Mouse (Mus musculus) kidney, adult 2 months (tissue): ENCODE measurements around the gene Cacna2d1.

Experiments used
- CTCF ChIP-seq: fragments of 200-500 bp; conservative IDR thresholded peaks from 2 replicates; pipeline ENCODE4 v1.5.1; 2011; ENCODE audit warnings: low read depth, mild to moderate bottlenecking, control low read depth, low read length, moderate library complexity, mixed read lengths; ENCODE audit not compliant: insufficient read depth, insufficient read length
- POLR2A ChIP-seq: fragments of 200-500 bp; IDR thresholded peaks from one replicate; pipeline ENCODE4 v1.6.1; 2011; ENCODE audit warnings: low read depth, low read length, control low read depth

DNA sequence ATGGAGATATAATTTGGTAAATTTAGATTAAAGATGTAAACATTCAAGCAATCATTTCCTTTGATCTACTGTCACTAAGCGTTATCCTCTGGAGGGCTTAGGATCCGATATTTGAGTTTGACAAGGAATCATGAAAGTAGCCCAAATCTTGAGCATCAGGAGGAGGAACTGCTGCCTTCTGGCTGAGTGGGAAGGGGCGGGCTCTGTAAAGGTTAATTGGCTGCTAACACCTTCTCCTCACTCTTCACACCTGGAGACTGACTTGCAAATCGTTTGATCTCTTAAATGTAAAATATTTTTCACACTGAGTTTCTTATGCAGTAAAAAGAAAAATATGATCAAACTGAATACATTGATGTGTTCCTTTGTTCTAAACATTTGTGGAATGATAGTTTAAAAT is 255.4 kb downstream of the Cacna2d1 start:
- TF ChIP-seq CTCF (no peak), POLR2A (no peak)
